Mouse (Mus musculus) forebrain, embryonic 14.5 days (tissue): ENCODE results near the gene Depdc1a. TPM values are rescaled to one million over a fixed set of nuclear protein-coding genes. Genes with fewer than 3 reads are reported as not detected.
"Not testable (repeated sequence)": the region's sequence is repeated elsewhere in the genome, so short reads cannot be mapped to it uniquely, and the experiment has no call there.

Experiments
- ATAC-seq: fragments of 200-750 bp; cut with Nextera tagmentation; 2 replicates; pipeline ENCODE4 v1.8.0; 2017; ENCODE audit warnings: mild to moderate bottlenecking, moderate library complexity
- DNase-seq: peaks from one replicate; pipeline ENCODE4 v3.0.0-alpha.2; 2015; ENCODE audit warnings: low spot score
- H3K27ac ChIP-seq: fragments of 300-500 bp; sonication (generic); 2 replicates; pipeline ENCODE4 v1.5.1; 2014; ENCODE audit warnings: low read depth, mild to moderate bottlenecking, control low read depth, low read length, moderate library complexity
- H3K27me3 ChIP-seq: fragments of 300-500 bp; sonication (generic); replicated peaks from 2 replicates; pipeline ENCODE4 v1.6.1; 2014; ENCODE audit warnings: low read length, control low read depth, mixed read lengths; ENCODE audit not compliant: control insufficient read depth, insufficient read depth
- H3K36me3 ChIP-seq: fragments of 300-500 bp; sonication (generic); 2 replicates; pipeline ENCODE4 v1.6.1; 2014; ENCODE audit warnings: low read length, control low read depth; ENCODE audit not compliant: control insufficient read depth, insufficient read depth
- H3K4me1 ChIP-seq: fragments of 300-500 bp; sonication (generic); 2 replicates; pipeline ENCODE4 v1.6.1; 2014; ENCODE audit warnings: antibody characterized with exemption, low read length, control low read depth; ENCODE audit not compliant: control insufficient read depth, insufficient read depth
- H3K4me2 ChIP-seq: fragments of 300-500 bp; sonication (generic); 2 replicates; pipeline ENCODE4 v1.6.1; 2014; ENCODE audit warnings: mild to moderate bottlenecking, control low read depth, low read length
- H3K4me3 ChIP-seq: fragments of 300-500 bp; sonication (generic); 2 replicates; pipeline ENCODE4 v1.5.1; 2014; ENCODE audit warnings: low read depth, low read length, control low read depth
- H3K9ac ChIP-seq: fragments of 300-500 bp; sonication (generic); 2 replicates; pipeline ENCODE4 v1.6.1; 2014; ENCODE audit warnings: mild to moderate bottlenecking, low read length, control low read depth, moderate library complexity
- H3K9me3 ChIP-seq: fragments of 300-500 bp; sonication (generic); replicated peaks from 2 replicates; pipeline ENCODE4 v1.6.1; 2016; ENCODE audit warnings: low read length, control low read depth, mixed read lengths; ENCODE audit not compliant: control insufficient read depth
- WGBS: fragments of 180-500 bp; shearing (Covaris S2); extraction: QIAGEN DNeasy Blood & Tissue Kit; methylation state at CpG from one replicate; pipeline ENCODE4 v1.1.7; 2014; 5-methylcytosine and 5-hydroxymethylcytosine counted together
- polyA plus RNA-seq: library from polyadenylated mRNA; unstranded; fragments of >200 nt; fragmentation: Nextera tagmentation; extraction: Ambion mirVana; gene quantifications from 2 replicates; pipeline ENCODE4 v1.2.1, GENCODE M21; 2014

The Depdc1a gene
- polyA plus RNA-seq: 14.3 and 14.6 TPM in 2 replicates

DNA sequence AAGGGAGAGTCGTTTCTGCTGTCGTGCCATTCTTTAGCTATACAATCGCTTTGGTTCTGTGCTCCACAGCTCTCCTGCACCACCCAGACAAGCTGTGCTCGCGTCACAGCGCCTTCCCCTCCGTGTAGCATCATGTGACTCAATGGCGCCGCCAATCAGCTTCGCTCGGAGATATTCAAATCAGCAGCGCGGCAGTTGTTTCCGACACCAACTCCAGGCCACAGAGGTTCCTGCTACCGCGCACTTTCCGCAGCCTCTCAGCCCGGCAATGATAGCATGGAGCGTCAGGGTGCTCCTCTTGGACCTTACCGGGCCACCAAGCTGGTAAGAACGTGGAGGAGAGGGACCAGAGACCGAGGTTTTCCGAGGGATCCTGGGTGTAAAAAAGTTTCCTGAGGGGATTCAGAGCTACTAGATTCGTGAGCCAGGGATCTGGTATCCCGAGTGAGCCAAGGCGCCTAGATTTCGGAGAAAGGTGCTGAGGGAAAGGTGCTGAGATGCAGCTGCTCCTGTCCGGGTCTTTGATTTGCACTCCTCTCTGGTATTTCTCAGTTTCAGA, at the start of gene Depdc1a:
Gene Depdc1a (plus strand): TSS at position 191 of the 559 bp plus-strand sequence.
- WGBS: under 1% methylated on average over 28 of the region's 28 CpGs
- Histone ChIP-seq H3K4me1 (no peaks in the 10 kb centered on the region), H3K27me3 (no peaks in the 10 kb centered on the region), H3K9me3 (no peaks in the 10 kb centered on the region), H3K4me2 (peak within 1 kb of the TSS; percentile 52), H3K9ac (peak within 1 kb of the TSS; percentile 66), H3K4me3 (peak within 1 kb of the TSS; percentile 40), H3K36me3 (no peaks in the 10 kb centered on the region), H3K27ac (no peak within 1 kb of the TSS)
- DNase-seq (peak; percentile 97), ATAC-seq (peak; percentile 100)

DNA sequence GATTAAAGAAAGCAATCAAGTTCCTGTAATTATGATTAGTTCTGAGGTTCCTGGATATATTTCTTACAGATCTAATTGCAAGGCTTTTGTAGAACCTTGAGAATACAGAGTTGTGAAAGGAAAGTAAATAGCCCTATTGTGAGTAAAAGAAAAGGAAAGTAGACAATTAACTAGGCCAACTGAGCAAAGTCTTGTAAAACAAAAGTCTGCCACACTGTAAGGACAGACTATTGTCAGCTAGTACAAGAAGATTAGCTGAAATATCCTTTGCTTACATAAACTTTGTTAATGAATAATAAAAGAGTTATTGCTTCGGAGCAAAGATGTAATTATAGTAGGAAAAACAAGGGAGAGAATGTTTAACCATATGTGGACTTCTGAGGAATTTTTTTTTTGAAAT, 25.2 kb upstream of the Depdc1a start:
- Histone ChIP-seq H3K36me3 (no peaks in the 10 kb centered on the region), H3K4me3 (no peak overlapping the region), H3K4me1 (no peaks in the 10 kb centered on the region), H3K27me3 (no peaks in the 10 kb centered on the region), H3K9ac (no peak overlapping the region), H3K4me2 (no peak overlapping the region), H3K27ac (no peak overlapping the region), H3K9me3 (no peaks in the 10 kb centered on the region)
- WGBS: 38% methylated on average over 1 of the region's 1 CpGs
- DNase-seq (no peak), ATAC-seq (no peak)

DNA sequence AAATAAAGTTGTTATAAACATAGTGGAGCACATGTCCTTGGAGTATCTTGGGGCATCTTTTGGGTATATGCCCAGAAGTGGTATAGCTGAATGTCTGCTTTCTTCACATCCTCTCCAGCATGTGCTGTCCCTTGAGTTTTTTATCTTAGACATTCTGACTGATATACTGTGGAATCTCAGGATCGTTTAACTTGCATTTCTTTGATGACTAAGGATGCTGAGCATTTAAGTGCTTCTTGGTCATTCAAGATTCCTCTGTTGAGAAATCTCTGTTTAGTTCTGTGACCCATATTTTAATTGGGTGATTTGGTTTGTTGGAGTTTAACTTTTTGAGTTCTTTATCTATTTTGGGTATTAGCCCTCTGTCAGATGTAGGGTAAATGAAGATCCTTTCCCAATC, 19.8 kb upstream of the Depdc1a start:
- H3K36me3 ChIP-seq: no peaks in the 10 kb centered on the region
- WGBS: 85% methylated on average over 1 of the region's 1 CpGs
- no peaks in the 10 kb centered on the region for H3K9me3 ChIP-seq
- no peaks in the 10 kb centered on the region for H3K4me1 ChIP-seq
- DNase-seq: no peak
- no peak overlapping the region for H3K4me2 ChIP-seq
- no peak overlapping the region for H3K4me3 ChIP-seq
- no peak for ATAC-seq
- H3K27ac ChIP-seq: no peak overlapping the region
- H3K9ac ChIP-seq: no peak overlapping the region
- no peaks in the 10 kb centered on the region for H3K27me3 ChIP-seq

- Histone ChIP-seq H3K4me1 (no peaks in the 10 kb centered on the region), H3K27me3 (no peaks in the 10 kb centered on the region), H3K9me3 (no peaks in the 10 kb centered on the region), H3K9ac (no peak overlapping the region), H3K36me3 (no peaks in the 10 kb centered on the region), H3K4me3 (no peak overlapping the region), H3K4me2 (no peak overlapping the region), H3K27ac (no peak overlapping the region)
- WGBS: 97% methylated on average over 1 of the region's 1 CpGs
- ATAC-seq (no peak), DNase-seq (no peak)
These were observed 17.8 kb upstream of the Depdc1a start for GRCm38 (mm10) chr3:159477250-159477962.

- H3K36me3 ChIP-seq, H3K9me3 ChIP-seq, H3K27me3 ChIP-seq, H3K4me1 ChIP-seq, DNase-seq, H3K27ac ChIP-seq: not testable (repeated sequence)
- H3K4me3 ChIP-seq: peak overlapping the region; percentile 40
- H3K4me2 ChIP-seq: peak overlapping the region; percentile 52
- H3K9ac ChIP-seq: peak overlapping the region; percentile 66
- ATAC-seq: peak; percentile 45
These were observed 524 bp upstream of the Depdc1a start for GRCm38 (mm10) chr3:159494709-159495108.

GRCm38 (mm10) chr3:159508899-159509298, 13.7 kb downstream of the Depdc1a start:
- ATAC-seq: no peak
- Histone ChIP-seq H3K36me3 (no peaks in the 10 kb centered on the region), H3K9ac (no peak overlapping the region), H3K4me3 (no peak overlapping the region), H3K27me3 (no peaks in the 10 kb centered on the region), H3K27ac (no peak overlapping the region), H3K4me1 (no peaks in the 10 kb centered on the region), H3K4me2 (no peak overlapping the region), H3K9me3 (no peaks in the 10 kb centered on the region)
- no peak for DNase-seq

DNA sequence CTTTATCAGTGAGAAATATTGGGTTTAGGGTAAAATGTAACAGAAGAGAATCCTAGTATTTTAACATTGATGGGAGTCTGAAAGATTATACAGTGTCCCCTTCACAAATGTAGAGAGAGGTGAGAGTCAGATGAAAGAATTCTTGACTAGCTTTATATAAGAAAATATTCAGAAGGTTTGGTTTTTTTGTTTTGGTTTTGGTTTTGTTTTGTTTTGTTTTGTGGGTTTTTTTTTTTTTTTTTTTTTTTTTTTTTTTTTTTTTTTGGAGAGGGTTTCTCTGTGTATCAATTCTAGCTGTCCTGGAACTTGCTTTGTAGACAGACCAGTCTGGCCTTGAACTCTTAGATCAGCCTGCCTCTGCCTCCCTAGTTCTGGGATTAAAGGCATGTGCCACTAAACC, 33.3 kb downstream of the Depdc1a start:
- no peak overlapping the region for H3K4me3 ChIP-seq
- H3K9ac ChIP-seq: no peak overlapping the region
- no peaks in the 10 kb centered on the region for H3K36me3 ChIP-seq
- DNase-seq (no peak), ATAC-seq (no peak)
- no peaks in the 10 kb centered on the region for H3K27me3 ChIP-seq
- no peak overlapping the region for H3K27ac ChIP-seq
- no peaks in the 10 kb centered on the region for H3K9me3 ChIP-seq
- no peaks in the 10 kb centered on the region for H3K4me1 ChIP-seq
- no peak overlapping the region for H3K4me2 ChIP-seq

GRCm38 (mm10) chr3:159548303-159548702, 53.1 kb downstream of the Depdc1a start:
- Histone ChIP-seq H3K9me3 (no peaks in the 10 kb centered on the region), H3K4me1 (no peaks in the 10 kb centered on the region), H3K9ac (no peak overlapping the region), H3K27me3 (no peaks in the 10 kb centered on the region), H3K4me2 (no peak overlapping the region), H3K27ac (no peak overlapping the region), H3K36me3 (no peaks in the 10 kb centered on the region), H3K4me3 (no peak overlapping the region)
- peak; percentile 70 for DNase-seq
- WGBS: 76% methylated on average over 3 of the region's 3 CpGs
- ATAC-seq: no peak

DNA sequence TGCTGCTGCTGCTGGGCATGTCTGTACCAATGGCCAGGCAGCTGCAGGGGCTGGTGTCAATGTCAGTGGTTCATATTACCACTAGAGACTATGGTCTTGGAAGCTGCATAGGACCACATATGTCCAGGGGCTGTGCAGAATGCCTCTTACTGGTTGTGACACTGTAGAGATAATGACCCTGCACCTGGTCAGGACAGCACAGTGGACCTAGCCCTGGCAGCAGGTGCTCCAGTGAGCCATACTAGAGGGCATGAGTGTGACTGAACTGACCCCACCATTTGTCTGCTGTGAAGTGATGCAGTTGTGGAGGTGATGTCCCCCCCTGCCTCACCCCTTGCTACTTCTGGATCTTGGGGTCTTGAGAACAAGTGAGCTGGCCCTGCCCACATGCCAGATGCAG, 55.0 kb downstream of the Depdc1a start:
- Histone ChIP-seq H3K4me3 (no peak overlapping the region), H3K4me1 (no peaks in the 10 kb centered on the region), H3K27ac (no peak overlapping the region), H3K4me2 (no peak overlapping the region), H3K36me3 (no peaks in the 10 kb centered on the region), H3K27me3 (no peaks in the 10 kb centered on the region), H3K9ac (no peak overlapping the region), H3K9me3 (no peaks in the 10 kb centered on the region)
- ATAC-seq (no peak), DNase-seq (no peak)
